Mouse (Mus musculus): ENCODE results near the gene Zbtb44.

GRCm38 (mm10) chr9:31010040-31010439 is 20.4 kb upstream of the Zbtb44 start:
- no peak for TF ChIP-seq GATA1 (IDR thresholded peaks at IDR 0.05; ENCODE audit: low read length)
- TF ChIP-seq TAL1 (IDR thresholded peaks at IDR 0.05; ENCODE audit: low read length): no peak
